Mouse (Mus musculus) liver, adult 2 months (tissue): ENCODE results near the gene Prr23a2. TPM values are rescaled to one million over a fixed set of nuclear protein-coding genes. Genes with fewer than 3 reads are reported as not detected.

Source experiments
- DNase-seq: peaks from one replicate; pipeline ENCODE4 v3.0.0-alpha.2; 2011; ENCODE audit warnings: low read depth, low spot score; ENCODE audit errors: extremely low read depth
- H3K27ac ChIP-seq: fragments of 200-500 bp; replicated peaks from 2 replicates; pipeline ENCODE4 v1.5.1; 2012; ENCODE audit warnings: low read depth, mild to moderate bottlenecking, control low read depth, inconsistent platforms, low read length; ENCODE audit not compliant: insufficient read depth
- H3K27me3 ChIP-seq: fragments of 200-500 bp; 2 replicates; pipeline ENCODE4 v1.6.1; 2012; ENCODE audit warnings: mild to moderate bottlenecking, moderate library complexity, low read length, inconsistent platforms; ENCODE audit not compliant: control insufficient read depth, insufficient read depth
- H3K36me3 ChIP-seq: fragments of 200-500 bp; 2 replicates; pipeline ENCODE4 v1.6.1; 2012; ENCODE audit warnings: low read length, inconsistent platforms; ENCODE audit not compliant: control insufficient read depth, insufficient read depth
- H3K4me1 ChIP-seq: fragments of 200-500 bp; 2 replicates; pipeline ENCODE4 v1.6.1; 2011; ENCODE audit warnings: low read length; ENCODE audit not compliant: control insufficient read depth, insufficient read depth
- H3K4me3 ChIP-seq: fragments of 200-500 bp; 2 replicates; pipeline ENCODE4 v1.5.1; 2011; ENCODE audit warnings: low read depth, mild to moderate bottlenecking, control low read depth, low read length, moderate library complexity; ENCODE audit not compliant: insufficient read depth
- H3K79me2 ChIP-seq: fragments of 200-500 bp; 2 replicates; pipeline ENCODE4 v1.6.1; 2012; ENCODE audit warnings: inconsistent platforms, mild to moderate bottlenecking, low read length, moderate library complexity; ENCODE audit not compliant: control insufficient read depth, insufficient read depth
- H3K9ac ChIP-seq: fragments of 200-500 bp; 2 replicates; pipeline ENCODE4 v1.6.1; 2012; ENCODE audit warnings: low read depth, mild to moderate bottlenecking, control low read depth, inconsistent platforms, low read length
- CTCF ChIP-seq: fragments of 200-500 bp; IDR thresholded peaks from 2 replicates; pipeline ENCODE4 v1.5.1; 2011; ENCODE audit warnings: low read depth, low read length, control low read depth
- POLR2A ChIP-seq: fragments of 200-500 bp; IDR thresholded peaks from 2 replicates; pipeline ENCODE4 v1.6.1; 2011; ENCODE audit warnings: low read length, control low read depth; ENCODE audit not compliant: insufficient read depth; ENCODE audit errors: extremely low read depth
- WGBS: fragments of 180-500 bp; shearing (Covaris S2); methylation state at CpG from one replicate; pipeline ENCODE4 v1.1.7; 2018; 5-methylcytosine and 5-hydroxymethylcytosine counted together
- polyA plus RNA-seq: library from polyadenylated mRNA; depleted of rRNA; stranded (reverse); fragments of >200 nt; gene quantifications from 2 replicates; pipeline ENCODE4 v1.2.3, GENCODE M21; 2012
- total RNA-seq: library from RNA; depleted of rRNA; stranded (reverse); fragments of >200 nt; gene quantifications from 2 replicates; pipeline ENCODE4 v1.2.3, GENCODE M21; 2014

Gene Prr23a2
- total and polyA plus RNA-seq, 2 experiments: not detected

GRCm38 (mm10) chr9:98819481-98819880 is 36.8 kb upstream of the Prr23a2 start:
- 82% methylated on average over 2 of the region's 2 CpGs for WGBS
- Histone ChIP-seq H3K79me2 (no peaks in the 10 kb centered on the region), H3K27ac (no peak overlapping the region), H3K4me3 (no peak overlapping the region), H3K4me1 (no peaks in the 10 kb centered on the region), H3K36me3 (no peaks in the 10 kb centered on the region), H3K9ac (no peak overlapping the region), H3K27me3 (no peaks in the 10 kb centered on the region)
- TF ChIP-seq POLR2A: no peak
- no peak for TF ChIP-seq CTCF
- DNase-seq: no peak

DNA sequence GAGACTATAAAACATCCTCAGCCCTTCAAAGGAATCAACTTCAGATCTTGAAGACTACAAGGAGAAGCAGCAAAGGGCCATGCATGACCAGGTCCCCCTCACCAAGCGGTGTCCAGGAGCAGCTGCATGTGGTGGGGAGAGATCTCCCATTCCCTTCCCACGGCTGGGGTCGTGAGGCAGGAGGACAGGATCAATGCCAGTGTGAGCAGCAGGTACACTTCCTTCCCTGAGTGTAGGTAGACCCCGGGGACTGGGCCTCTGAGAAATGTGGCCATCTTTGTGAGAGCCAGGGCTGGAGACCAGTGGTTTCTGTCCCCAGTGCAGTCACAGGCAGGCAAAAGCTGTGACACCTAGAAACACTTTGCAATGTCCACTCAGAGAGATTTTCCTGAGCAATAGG is 35.8 kb upstream of the Prr23a2 start:
- TF ChIP-seq POLR2A: no peak
- Histone ChIP-seq H3K79me2 (no peaks in the 10 kb centered on the region), H3K27ac (no peak overlapping the region), H3K9ac (no peak overlapping the region), H3K4me3 (no peak overlapping the region), H3K4me1 (no peaks in the 10 kb centered on the region), H3K36me3 (no peaks in the 10 kb centered on the region), H3K27me3 (no peaks in the 10 kb centered on the region)
- no peak for DNase-seq
- 79% methylated on average over 4 of the region's 4 CpGs for WGBS

GRCm38 (mm10) chr9:98821067-98821466 is 35.2 kb upstream of the Prr23a2 start:
- Histone ChIP-seq H3K4me1 (no peaks in the 10 kb centered on the region), H3K79me2 (no peaks in the 10 kb centered on the region), H3K9ac (no peak overlapping the region), H3K4me3 (no peak overlapping the region), H3K36me3 (no peaks in the 10 kb centered on the region), H3K27me3 (no peaks in the 10 kb centered on the region), H3K27ac (no peak overlapping the region)
- no peak for TF ChIP-seq POLR2A
- TF ChIP-seq CTCF: no peak
- no peak for DNase-seq

DNA sequence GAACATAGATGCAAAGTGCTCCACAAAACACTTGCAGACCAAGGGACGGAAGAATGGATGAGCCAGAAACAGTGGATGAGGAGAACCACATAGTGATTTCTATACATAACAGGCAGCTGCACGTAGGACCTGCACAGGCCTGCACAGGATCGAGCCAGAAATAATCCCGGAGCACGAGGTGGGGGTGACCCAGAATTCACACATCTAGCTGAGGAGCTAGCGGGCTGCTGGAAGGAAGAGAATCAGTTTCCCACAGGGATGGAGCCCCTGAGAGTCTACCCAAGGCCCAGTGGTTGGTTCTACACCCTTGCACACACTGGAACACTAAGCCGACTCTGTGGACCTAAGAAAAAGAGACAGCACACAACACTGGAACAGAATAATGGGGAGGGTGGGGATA is 32.5 kb upstream of the Prr23a2 start:
- H3K9ac ChIP-seq: no peak overlapping the region
- no peaks in the 10 kb centered on the region for H3K79me2 ChIP-seq
- no peaks in the 10 kb centered on the region for H3K4me1 ChIP-seq
- 90% methylated on average over 7 of the region's 7 CpGs for WGBS
- H3K36me3 ChIP-seq: no peaks in the 10 kb centered on the region
- no peak for DNase-seq
- H3K27me3 ChIP-seq: no peaks in the 10 kb centered on the region
- no peak overlapping the region for H3K27ac ChIP-seq
- no peak overlapping the region for H3K4me3 ChIP-seq
- no peak for TF ChIP-seq POLR2A
- TF ChIP-seq CTCF: no peak

DNA sequence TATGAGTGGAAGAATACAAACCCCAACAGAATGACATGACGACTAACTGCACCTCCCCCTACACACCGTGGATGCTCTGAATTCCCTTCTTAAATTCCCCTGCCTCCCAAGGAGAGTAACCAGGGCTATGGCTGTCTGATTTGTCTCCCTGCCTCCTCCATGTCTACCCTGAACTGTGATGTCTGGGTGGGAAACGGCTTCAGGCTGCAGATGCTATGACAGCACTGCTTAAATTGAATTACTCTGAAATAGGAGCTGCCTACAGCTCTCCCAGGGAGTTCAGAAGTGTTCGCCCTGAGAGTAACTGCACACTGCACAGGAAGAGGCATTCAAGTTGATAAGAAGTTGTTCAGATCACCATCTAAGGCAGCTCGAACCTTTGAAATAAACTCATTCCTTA is 26.8 kb upstream of the Prr23a2 start:
- H3K79me2 ChIP-seq: no peaks in the 10 kb centered on the region
- H3K27me3 ChIP-seq: no peaks in the 10 kb centered on the region
- H3K4me3 ChIP-seq: no peak overlapping the region
- 65% methylated on average over 5 of the region's 5 CpGs for WGBS
- DNase-seq: no peak
- no peak overlapping the region for H3K9ac ChIP-seq
- TF ChIP-seq POLR2A: no peak
- no peak for TF ChIP-seq CTCF
- H3K4me1 ChIP-seq: no peaks in the 10 kb centered on the region
- H3K27ac ChIP-seq: no peak overlapping the region
- H3K36me3 ChIP-seq: no peaks in the 10 kb centered on the region

DNA sequence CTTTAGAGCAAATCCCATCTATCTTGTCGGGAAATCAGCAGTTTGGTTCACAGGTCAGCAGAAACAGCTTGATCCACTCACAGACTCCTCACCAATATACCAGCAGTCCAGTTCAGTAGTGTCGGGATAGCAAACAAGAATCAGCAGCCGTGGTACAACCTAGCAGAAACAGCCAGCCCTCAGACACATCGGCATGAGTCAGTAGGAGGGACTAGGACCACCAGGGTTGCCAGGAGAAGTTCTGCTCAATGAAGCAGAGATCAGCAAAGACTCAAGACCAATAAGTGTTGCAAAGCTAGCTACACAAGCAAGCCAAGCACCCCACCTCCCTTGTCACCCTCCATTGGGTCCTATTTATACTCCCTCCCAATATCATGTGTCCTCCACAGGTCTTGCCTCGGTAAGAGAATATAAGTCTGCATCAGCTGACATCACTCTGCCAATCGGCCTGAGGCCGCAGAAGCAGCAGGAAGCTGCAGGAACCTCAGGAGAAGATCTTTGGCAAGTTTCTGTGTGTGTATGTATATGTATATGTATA is 18.7 kb upstream of the Prr23a2 start:
- Histone ChIP-seq H3K4me1 (no peaks in the 10 kb centered on the region), H3K9ac (no peak overlapping the region), H3K36me3 (no peaks in the 10 kb centered on the region), H3K79me2 (no peaks in the 10 kb centered on the region), H3K27ac (no peak overlapping the region), H3K4me3 (no peak overlapping the region), H3K27me3 (peaks cover 5% of the 10 kb centered on the region; the same call in 1 of the 2 replicates)
- WGBS: 84% methylated on average over 7 of the region's 7 CpGs
- DNase-seq: no peak
- TF ChIP-seq CTCF: no peak
- no peak for TF ChIP-seq POLR2A
